Mouse (Mus musculus) lung, postnatal 0 days (tissue): ENCODE measurements around the gene Arhgef10l. TPM values are rescaled to one million over a fixed set of nuclear protein-coding genes. Genes with fewer than 3 reads are reported as not detected.

Experiments
- ATAC-seq: fragments of 200-750 bp; cut with Nextera tagmentation; 2 replicates; pipeline ENCODE4 v1.8.0; 2017; ENCODE audit warnings: moderate library complexity
- DNase-seq: peaks from one replicate; pipeline ENCODE4 v3.0.0-alpha.2; 2016; ENCODE audit warnings: low spot score
- H3K27ac ChIP-seq: fragments of 300-500 bp; sonication (generic); 2 replicates; pipeline ENCODE4 v1.5.1; 2014; ENCODE audit warnings: antibody characterized with exemption, mild to moderate bottlenecking, low read length, mixed read lengths
- H3K27me3 ChIP-seq: fragments of 300-500 bp; sonication (generic); replicated peaks from 2 replicates; pipeline ENCODE4 v1.6.1; 2014; ENCODE audit warnings: low read length, mixed read lengths; ENCODE audit not compliant: insufficient read depth
- H3K36me3 ChIP-seq: fragments of 300-500 bp; sonication (generic); 2 replicates; pipeline ENCODE4 v1.6.1; 2014; ENCODE audit warnings: low read length, mixed read lengths; ENCODE audit not compliant: insufficient read depth
- H3K4me1 ChIP-seq: fragments of 300-500 bp; sonication (generic); 2 replicates; pipeline ENCODE4 v1.6.1; 2014; ENCODE audit warnings: antibody characterized with exemption, low read depth, low read length, mixed read lengths; ENCODE audit not compliant: insufficient read depth
- H3K4me2 ChIP-seq: fragments of 300-500 bp; sonication (generic); replicated peaks from 2 replicates; pipeline ENCODE4 v1.6.1; 2014; ENCODE audit warnings: low read depth, mild to moderate bottlenecking, low read length, moderate library complexity, mixed read lengths
- H3K4me3 ChIP-seq: fragments of 300-500 bp; sonication (generic); 2 replicates; pipeline ENCODE4 v1.5.1; 2014; ENCODE audit warnings: low read depth, low read length
- H3K9ac ChIP-seq: fragments of 300-500 bp; sonication (generic); replicated peaks from 2 replicates; pipeline ENCODE4 v1.6.1; 2014; ENCODE audit warnings: low read depth, mild to moderate bottlenecking
- H3K9me3 ChIP-seq: fragments of 300-500 bp; sonication (generic); 2 replicates; pipeline ENCODE4 v1.6.1; 2016; ENCODE audit warnings: low read length, mixed read lengths
- CTCF ChIP-seq: IDR thresholded peaks from 2 replicates; pipeline ENCODE4 v1.5.1; 2016; ENCODE audit warnings: antibody characterized with exemption, mild to moderate bottlenecking
- EP300 ChIP-seq: IDR thresholded peaks from 2 replicates; pipeline ENCODE4 v1.6.1; 2016; ENCODE audit warnings: antibody characterized with exemption, mild to moderate bottlenecking, control low read depth
- WGBS: fragments of 180-500 bp; shearing (Covaris S2); extraction: QIAGEN DNeasy Blood & Tissue Kit; methylation state at CpG from one replicate; pipeline ENCODE4 v1.1.7; 2014; 5-methylcytosine and 5-hydroxymethylcytosine counted together
- polyA plus RNA-seq: library from polyadenylated mRNA; unstranded; fragments of >200 nt; fragmentation: Nextera tagmentation; extraction: Ambion mirVana; gene quantifications from 2 replicates; pipeline ENCODE4 v1.2.1, GENCODE M21; 2015

The Arhgef10l gene
- polyA plus RNA-seq, 1 experiment from 2014 or later, result 9.3 TPM

DNA sequence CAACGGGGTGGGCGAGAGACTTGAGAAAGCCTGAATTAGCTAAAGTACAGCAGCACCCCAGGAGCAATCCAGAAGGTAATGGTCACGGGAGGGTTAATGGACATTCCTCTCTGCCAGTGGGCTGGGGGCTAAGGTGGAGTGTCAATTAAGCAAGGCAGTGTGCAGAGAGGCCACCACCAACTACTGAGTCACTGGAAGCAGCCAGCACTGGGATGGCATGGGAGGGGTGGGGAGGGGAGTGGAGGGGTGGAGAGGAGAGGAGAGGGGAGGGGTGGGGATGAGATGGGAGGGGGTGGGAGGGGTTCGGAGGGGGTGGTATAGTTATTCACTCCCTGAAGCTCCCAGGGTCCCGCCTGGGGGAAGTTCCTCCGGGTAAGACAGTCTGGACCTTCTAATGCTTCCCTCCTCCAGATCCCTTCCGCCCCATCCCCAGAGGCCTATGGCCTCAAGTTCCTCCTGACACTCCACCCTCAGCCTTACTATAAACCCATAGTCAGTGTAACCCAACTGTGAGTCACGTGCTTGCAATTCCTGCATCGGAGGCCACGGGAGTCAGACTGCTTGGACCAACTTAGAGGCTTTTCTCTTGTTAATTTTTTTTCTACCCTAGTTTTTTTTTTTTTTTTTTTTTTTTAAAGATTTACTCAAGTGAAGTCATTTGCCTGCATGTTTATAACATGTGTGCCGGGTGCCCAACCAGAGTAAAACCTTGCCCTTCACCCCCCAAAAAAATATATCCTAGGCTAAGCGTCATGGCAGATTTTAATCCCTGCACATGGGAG lies 22.4 kb upstream of the Arhgef10l start:
- Histone ChIP-seq H3K9me3 (no peaks in the 10 kb centered on the region), H3K4me3 (no peak overlapping the region), H3K9ac (no peak overlapping the region), H3K27me3 (no peaks in the 10 kb centered on the region), H3K4me2 (no peak overlapping the region), H3K36me3 (no peaks in the 10 kb centered on the region), H3K27ac (no peak overlapping the region), H3K4me1 (0 out of 2 replicates have a peak, but pooled peaks cover 5% of the 10 kb centered on the region)
- DNase-seq (no peak), ATAC-seq (no peak)
- no peak for TF ChIP-seq EP300
- TF ChIP-seq CTCF, result no peak
- WGBS, result 43% methylated on average over 11 of the region's 12 CpGs

GRCm38 (mm10) chr4:140684881-140685303 lies 19.1 kb upstream of the Arhgef10l start:
- peak; percentile 15 for ATAC-seq
- TF ChIP-seq CTCF (peak; percentile 47), EP300 (no peak)
- peak overlapping the region; percentile 20 for H3K4me2 ChIP-seq
- H3K27me3 ChIP-seq, result no peaks in the 10 kb centered on the region
- H3K27ac ChIP-seq, result peak overlapping the region; percentile 68; the same call in 1 of the 2 replicates
- H3K4me1 ChIP-seq, result 0 out of 2 replicates have a peak, but pooled peaks cover 5% of the 10 kb centered on the region
- WGBS, result 20% methylated on average over 6 of the region's 6 CpGs
- no peak overlapping the region for H3K4me3 ChIP-seq
- no peaks in the 10 kb centered on the region for H3K36me3 ChIP-seq
- DNase-seq, result no peak
- no peaks in the 10 kb centered on the region for H3K9me3 ChIP-seq
- no peak overlapping the region for H3K9ac ChIP-seq

- TF ChIP-seq EP300 (peak; percentile 43; the same call in 1 of the 2 replicates), CTCF (0 out of 2 replicates have a peak, but pooled peaks have one; percentile 1)
- peak overlapping the region; percentile 20 for H3K4me2 ChIP-seq
- H3K4me3 ChIP-seq, result no peak overlapping the region
- H3K27ac ChIP-seq, result peak overlapping the region; percentile 68
- no peaks in the 10 kb centered on the region for H3K9me3 ChIP-seq
- no peaks in the 10 kb centered on the region for H3K36me3 ChIP-seq
- H3K9ac ChIP-seq, result no peak overlapping the region
- no peaks in the 10 kb centered on the region for H3K27me3 ChIP-seq
- 0 out of 2 replicates have a peak, but pooled peaks cover 5% of the 10 kb centered on the region for H3K4me1 ChIP-seq
- peak; percentile 81 for DNase-seq
- ATAC-seq, result peak; percentile 83
- WGBS, result 8% methylated on average over 16 of the region's 16 CpGs
These were observed 18.5 kb upstream of the Arhgef10l start for GRCm38 (mm10) chr4:140684141-140684871.

DNA sequence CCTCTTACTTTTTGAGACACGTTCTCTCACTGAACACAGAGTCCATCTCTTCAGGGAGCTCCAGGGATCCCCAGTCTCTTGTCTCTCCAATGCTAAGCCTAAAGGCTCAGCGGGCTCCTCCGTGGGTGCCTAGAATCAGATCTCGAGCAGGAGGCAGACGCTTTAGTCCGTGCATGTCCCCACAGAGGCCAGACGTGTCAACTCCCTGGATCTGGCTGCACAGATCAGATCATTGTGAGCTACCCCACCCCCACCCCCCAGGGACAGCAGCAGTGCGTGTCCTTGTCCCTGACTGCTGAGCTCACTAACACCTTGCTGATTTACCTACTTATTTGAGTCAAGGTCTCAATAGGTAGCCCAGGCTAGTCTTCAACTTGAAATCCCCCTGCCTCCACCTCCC lies 17.8 kb upstream of the Arhgef10l start:
- TF ChIP-seq CTCF, result no peak
- TF ChIP-seq EP300, result no peak
- H3K9me3 ChIP-seq, result no peaks in the 10 kb centered on the region
- H3K4me3 ChIP-seq, result no peak overlapping the region
- DNase-seq, result no peak
- ATAC-seq, result no peak
- H3K4me2 ChIP-seq, result no peak overlapping the region; the same call in 1 of the 2 replicates
- H3K27me3 ChIP-seq, result no peaks in the 10 kb centered on the region
- 35% methylated on average over 8 of the region's 8 CpGs for WGBS
- no peak overlapping the region for H3K27ac ChIP-seq
- H3K4me1 ChIP-seq, result 0 out of 2 replicates have a peak, but pooled peaks cover 5% of the 10 kb centered on the region
- H3K36me3 ChIP-seq, result no peaks in the 10 kb centered on the region
- no peak overlapping the region for H3K9ac ChIP-seq

DNA sequence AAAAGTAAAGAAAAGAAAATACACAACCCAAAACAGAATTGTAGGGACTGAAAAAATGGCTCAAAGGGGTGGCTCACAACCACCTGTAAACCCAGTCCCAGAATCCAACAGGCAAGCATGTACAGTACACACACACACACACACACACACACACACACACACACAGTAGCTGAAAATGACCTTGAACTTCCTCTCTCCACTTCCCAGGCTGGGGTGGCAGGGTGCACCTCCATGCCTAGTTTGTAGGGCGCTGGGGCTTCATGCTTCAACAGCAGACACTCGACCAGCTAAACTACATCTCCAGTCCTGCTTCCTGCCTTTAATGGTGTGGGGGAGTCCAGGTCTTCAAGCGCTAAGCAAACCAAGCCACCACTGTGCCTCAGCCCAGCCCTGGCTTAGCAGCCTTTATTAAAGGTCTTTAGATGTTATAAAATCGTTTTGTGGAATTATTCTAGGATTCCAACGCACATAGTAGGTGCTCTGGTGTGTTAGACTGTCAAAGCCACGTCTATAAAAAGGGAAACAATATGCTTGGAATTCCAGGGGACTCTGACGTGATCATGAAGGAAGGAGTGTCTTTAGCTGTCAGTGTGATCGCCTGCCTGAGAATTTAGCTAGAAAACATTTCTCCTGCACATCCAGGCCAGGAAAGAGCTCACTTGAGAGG lies 15.1 kb upstream of the Arhgef10l start:
- H3K9me3 ChIP-seq, result no peaks in the 10 kb centered on the region
- no peaks in the 10 kb centered on the region for H3K27me3 ChIP-seq
- H3K4me1 ChIP-seq, result 0 out of 2 replicates have a peak, but pooled peaks cover 5% of the 10 kb centered on the region
- H3K4me3 ChIP-seq, result no peak overlapping the region
- 38% methylated on average over 8 of the region's 8 CpGs for WGBS
- ATAC-seq (no peak), DNase-seq (no peak)
- TF ChIP-seq EP300 (no peak), CTCF (no peak)
- H3K9ac ChIP-seq, result no peak overlapping the region
- H3K36me3 ChIP-seq, result no peaks in the 10 kb centered on the region
- H3K4me2 ChIP-seq, result no peak overlapping the region
- H3K27ac ChIP-seq, result no peak overlapping the region
